Mouse (Mus musculus) limb, embryonic 12.5 days (tissue): ENCODE results near the gene Gm6588. TPM values are rescaled to one million over a fixed set of nuclear protein-coding genes. Genes with fewer than 3 reads are reported as not detected.

Experiments used
- ATAC-seq: fragments of 200-750 bp; cut with Nextera tagmentation; 2 replicates; pipeline ENCODE4 v1.8.0; 2017; ENCODE audit warnings: low read depth, moderate TSS enrichment; ENCODE audit not compliant: insufficient number of reproducible peaks, insufficient read depth, low FRiP score, low TSS enrichment
- H3K27ac ChIP-seq: fragments of 300-500 bp; sonication (generic); 2 replicates; pipeline ENCODE4 v1.5.1; 2016; ENCODE audit warnings: mild to moderate bottlenecking, moderate library complexity
- H3K27me3 ChIP-seq: fragments of 300-500 bp; sonication (generic); 2 replicates; pipeline ENCODE4 v1.6.1; 2016; ENCODE audit warnings: mild to moderate bottlenecking, moderate library complexity
- H3K36me3 ChIP-seq: fragments of 300-500 bp; sonication (generic); 2 replicates; pipeline ENCODE4 v1.6.1; 2016; ENCODE audit warnings: mild to moderate bottlenecking, moderate library complexity
- H3K4me1 ChIP-seq: fragments of 300-500 bp; sonication (generic); replicated peaks from 2 replicates; pipeline ENCODE4 v1.6.1; 2016
- H3K4me2 ChIP-seq: fragments of 300-500 bp; sonication (generic); 2 replicates; pipeline ENCODE4 v1.6.1; 2016; ENCODE audit warnings: mild to moderate bottlenecking, moderate library complexity
- H3K4me3 ChIP-seq: fragments of 300-500 bp; sonication (generic); replicated peaks from 2 replicates; pipeline ENCODE4 v1.5.1; 2016; ENCODE audit warnings: mild to moderate bottlenecking
- H3K9ac ChIP-seq: fragments of 300-500 bp; sonication (generic); replicated peaks from 2 replicates; pipeline ENCODE4 v1.6.1; 2016; ENCODE audit warnings: mild to moderate bottlenecking, moderate library complexity
- H3K9me3 ChIP-seq: fragments of 300-500 bp; sonication (generic); 2 replicates; pipeline ENCODE4 v1.6.1; 2016; ENCODE audit warnings: mild to moderate bottlenecking, moderate library complexity
- WGBS: fragments of 180-500 bp; shearing (Covaris S2); methylation state at CpG from one replicate; pipeline ENCODE4 v1.1.7; 2016; 5-methylcytosine and 5-hydroxymethylcytosine counted together
- polyA plus RNA-seq: library from polyadenylated mRNA; unstranded; fragments of >200 nt; fragmentation: Nextera tagmentation; extraction: Ambion mirVana; gene quantifications from 2 replicates; pipeline ENCODE4 v1.2.1, GENCODE M21; 2016

The Gm6588 gene
- polyA plus RNA-seq, 1 experiment from 2014 or later: not detected

DNA sequence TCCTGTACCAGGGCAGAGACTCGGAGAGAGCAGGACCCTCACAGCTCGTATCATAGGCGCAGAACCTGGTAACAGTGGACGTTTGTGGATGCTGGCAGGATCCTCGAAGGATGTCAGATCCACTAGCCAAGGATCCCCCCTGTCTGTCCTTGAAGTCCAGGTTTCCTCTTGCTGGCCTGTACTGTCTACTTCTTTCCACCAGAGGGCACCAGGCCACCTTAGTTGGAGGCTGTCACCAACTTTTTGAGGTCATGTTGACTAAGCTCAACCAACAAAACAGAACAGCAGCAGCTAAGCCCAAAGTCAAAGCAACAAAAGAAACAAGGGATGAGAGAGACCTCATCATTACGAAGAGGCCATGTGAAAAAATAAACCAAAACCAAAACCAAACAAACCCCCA, 20.9 kb downstream of the Gm6588 start:
- no peak overlapping the region for H3K4me2 ChIP-seq
- no peak overlapping the region for H3K9ac ChIP-seq
- ATAC-seq: no peak
- 77% methylated on average over 6 of the region's 6 CpGs for WGBS
- H3K9me3 ChIP-seq: no peaks in the 10 kb centered on the region; the same call in 1 of the 2 replicates
- H3K4me1 ChIP-seq: peaks cover 10% of the 10 kb centered on the region; the same call in 1 of the 2 replicates
- no peak overlapping the region for H3K27ac ChIP-seq
- 0 out of 2 replicates have a peak, but pooled peaks cover 3% of the 10 kb centered on the region for H3K27me3 ChIP-seq
- no peak overlapping the region for H3K4me3 ChIP-seq
- no peaks in the 10 kb centered on the region for H3K36me3 ChIP-seq

DNA sequence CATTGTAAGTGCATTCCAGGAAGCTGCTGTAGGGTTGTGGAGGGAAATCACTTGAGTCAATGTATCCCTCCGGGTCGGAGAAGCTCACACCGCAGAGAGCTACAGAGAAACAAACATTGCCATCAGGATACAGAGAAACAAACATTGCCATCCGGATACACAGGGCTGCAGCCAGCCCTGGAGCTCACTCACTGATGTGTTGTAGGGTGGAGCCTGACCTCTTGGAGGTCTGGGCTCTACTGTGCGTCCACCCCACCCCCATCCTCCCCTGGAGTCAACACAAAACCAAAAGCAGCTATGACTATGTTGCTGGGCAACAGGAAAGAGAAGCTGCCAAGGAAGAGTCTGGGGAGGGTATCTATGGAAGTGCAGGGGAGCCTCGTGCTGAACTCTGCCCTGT, 24.2 kb downstream of the Gm6588 start:
- Histone ChIP-seq H3K27me3 (peaks cover under 1% of the 10 kb centered on the region; the same call in 1 of the 2 replicates), H3K4me3 (no peak overlapping the region), H3K36me3 (no peaks in the 10 kb centered on the region), H3K9me3 (no peaks in the 10 kb centered on the region; the same call in 1 of the 2 replicates), H3K4me1 (peaks cover 10% of the 10 kb centered on the region; the same call in 1 of the 2 replicates), H3K9ac (no peak overlapping the region), H3K4me2 (no peak overlapping the region), H3K27ac (no peak overlapping the region)
- WGBS: 58% methylated on average over 6 of the region's 6 CpGs
- ATAC-seq: no peak

DNA sequence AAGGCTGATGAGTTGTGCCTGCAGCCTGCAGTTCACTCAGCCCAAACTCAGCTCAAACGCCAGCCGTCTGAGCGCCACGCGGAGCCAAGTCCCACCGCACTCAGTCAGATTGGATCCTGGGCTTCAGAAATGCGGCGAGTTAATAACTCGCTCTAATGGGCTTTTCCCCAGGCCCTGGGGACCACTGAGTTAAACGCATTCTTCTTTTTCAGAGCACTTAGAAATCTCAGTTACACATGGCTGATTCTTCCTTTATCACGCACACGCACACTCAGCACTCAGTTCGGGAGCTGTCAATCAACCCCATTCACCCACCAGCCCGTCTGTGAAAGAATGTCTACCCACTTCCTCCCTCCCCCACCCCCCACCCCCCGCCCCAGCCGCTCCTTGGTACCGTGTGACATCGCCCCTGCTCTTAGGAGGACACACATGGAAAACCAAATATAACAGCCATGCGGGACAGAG, 32.8 kb downstream of the Gm6588 start:
- Histone ChIP-seq H3K4me1 (peaks cover 14% of the 10 kb centered on the region; the same call in 1 of the 2 replicates), H3K27ac (no peak overlapping the region), H3K9ac (no peak overlapping the region), H3K36me3 (no peaks in the 10 kb centered on the region), H3K4me2 (0 out of 2 replicates have a peak overlapping the region, but pooled peaks have one; percentile 15), H3K9me3 (no peaks in the 10 kb centered on the region), H3K27me3 (peaks cover 34% of the 10 kb centered on the region), H3K4me3 (no peak overlapping the region)
- ATAC-seq: no peak
- 40% methylated on average over 19 of the region's 19 CpGs for WGBS

DNA sequence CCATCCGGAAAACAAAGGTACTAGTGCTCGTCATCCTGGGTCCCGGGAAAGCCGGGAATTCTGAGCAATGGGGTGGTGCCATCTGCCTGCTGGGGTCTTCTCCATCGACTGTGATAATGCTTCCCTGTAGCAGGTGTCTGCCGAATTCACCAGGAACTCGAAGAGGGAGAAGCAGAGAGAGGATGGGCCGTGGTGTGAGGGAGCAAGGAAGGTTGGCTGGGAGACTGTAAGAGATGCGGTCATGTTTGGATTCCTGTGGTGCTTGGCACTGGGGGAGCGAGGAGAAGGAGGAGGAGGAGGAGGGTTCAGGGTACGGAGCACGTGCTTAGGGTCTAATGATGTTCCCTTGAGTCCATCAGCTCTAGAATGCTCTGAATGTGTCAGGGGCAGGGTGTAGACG, 33.3 kb downstream of the Gm6588 start:
- 71% methylated on average over 13 of the region's 13 CpGs for WGBS
- Histone ChIP-seq H3K9me3 (no peaks in the 10 kb centered on the region), H3K27ac (no peak overlapping the region), H3K4me2 (no peak overlapping the region), H3K9ac (no peak overlapping the region), H3K27me3 (peaks cover 34% of the 10 kb centered on the region), H3K4me1 (peaks cover 14% of the 10 kb centered on the region; the same call in 1 of the 2 replicates), H3K36me3 (no peaks in the 10 kb centered on the region), H3K4me3 (no peak overlapping the region)
- no peak for ATAC-seq

DNA sequence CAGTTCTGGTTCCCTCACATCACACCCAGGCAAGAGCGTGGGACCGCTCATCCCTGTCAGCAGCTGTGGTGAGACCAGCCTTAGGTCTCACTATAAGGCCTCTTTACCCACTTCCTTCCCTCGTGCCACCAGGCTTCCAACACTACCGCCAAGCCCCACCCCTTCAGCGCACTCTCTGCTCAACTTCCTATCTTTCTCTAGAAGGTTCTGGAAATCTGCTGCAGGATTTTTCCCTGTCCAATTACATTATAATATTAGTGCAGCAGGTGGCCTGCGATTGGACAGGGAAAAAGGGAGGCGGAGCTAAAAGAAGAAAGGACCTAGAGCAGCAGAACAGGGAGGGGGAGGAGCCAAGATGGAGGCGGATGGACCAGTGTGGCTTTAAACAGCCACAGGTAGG, 33.8 kb downstream of the Gm6588 start:
- H3K9ac ChIP-seq: no peak overlapping the region
- no peak overlapping the region for H3K27ac ChIP-seq
- no peak overlapping the region for H3K4me3 ChIP-seq
- WGBS: 80% methylated on average over 8 of the region's 8 CpGs
- H3K27me3 ChIP-seq: peaks cover 34% of the 10 kb centered on the region
- H3K4me2 ChIP-seq: no peak overlapping the region
- H3K36me3 ChIP-seq: no peaks in the 10 kb centered on the region
- no peaks in the 10 kb centered on the region for H3K9me3 ChIP-seq
- no peak for ATAC-seq
- peaks cover 14% of the 10 kb centered on the region; the same call in 1 of the 2 replicates for H3K4me1 ChIP-seq

DNA sequence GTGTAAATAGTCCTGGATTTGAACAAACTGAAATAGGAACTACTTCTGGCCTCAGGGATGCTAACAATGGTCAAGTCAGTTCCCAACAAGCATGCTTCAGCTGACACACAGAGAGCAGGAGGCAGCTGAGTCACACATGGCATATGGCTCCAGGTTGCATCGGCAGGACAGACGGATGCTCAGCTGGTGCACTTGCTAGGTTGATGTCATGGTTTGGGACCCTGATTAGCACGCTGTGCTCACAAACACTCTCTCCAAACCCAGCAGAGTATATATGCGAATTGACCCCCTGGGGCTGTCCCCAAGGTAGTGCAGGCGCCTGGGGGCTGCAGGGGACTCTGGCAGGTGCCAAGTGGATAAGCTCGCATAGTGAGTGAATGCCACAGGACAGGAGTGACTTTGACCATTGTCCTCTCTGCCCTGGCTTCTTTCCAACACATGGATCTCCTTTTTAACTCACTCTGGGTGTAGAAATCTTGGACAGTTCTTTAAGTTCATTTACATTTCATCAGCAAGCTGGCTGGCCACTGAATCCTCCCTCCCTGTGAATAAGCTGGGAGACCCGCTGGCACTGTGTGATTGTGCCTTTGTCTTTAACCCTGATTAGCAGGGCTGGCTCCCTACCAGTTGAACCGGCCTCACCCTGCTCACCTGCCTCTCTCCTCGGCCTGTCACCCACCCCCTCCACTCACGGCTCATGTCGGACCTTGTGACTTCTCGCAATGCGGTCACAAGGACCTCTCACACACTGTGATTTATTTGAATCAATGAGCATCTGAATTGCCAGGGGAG, 35.9 kb downstream of the Gm6588 start:
- WGBS: 19% methylated on average over 13 of the region's 13 CpGs
- Histone ChIP-seq H3K4me1 (peaks cover 14% of the 10 kb centered on the region; the same call in 1 of the 2 replicates), H3K36me3 (no peaks in the 10 kb centered on the region), H3K27ac (no peak overlapping the region), H3K9ac (no peak overlapping the region), H3K27me3 (peaks cover 34% of the 10 kb centered on the region), H3K4me3 (no peak overlapping the region), H3K9me3 (no peaks in the 10 kb centered on the region), H3K4me2 (no peak overlapping the region)
- ATAC-seq: no peak

DNA sequence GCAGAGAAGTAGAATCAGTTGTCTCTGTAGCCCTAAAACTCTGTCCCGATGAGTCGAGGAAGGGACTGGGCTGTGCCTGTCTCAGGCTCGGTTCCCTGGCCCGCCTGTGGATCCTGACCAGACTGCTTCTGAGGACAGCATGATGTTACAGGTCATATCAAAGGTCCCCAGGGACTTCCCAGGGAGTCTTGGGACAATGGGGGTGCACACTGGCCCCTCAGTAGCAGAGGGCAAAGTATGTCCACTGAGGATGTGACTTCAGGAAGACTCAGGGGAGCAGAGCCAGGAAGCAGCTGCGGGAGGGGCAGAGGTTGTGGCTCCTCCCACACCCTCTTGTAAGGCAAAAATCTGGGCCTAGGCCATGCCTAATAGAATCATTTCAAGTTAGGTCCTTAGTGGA, 37.2 kb downstream of the Gm6588 start:
- H3K9ac ChIP-seq: no peak overlapping the region
- H3K9me3 ChIP-seq: no peaks in the 10 kb centered on the region
- H3K27ac ChIP-seq: no peak overlapping the region
- WGBS: 75% methylated on average over 5 of the region's 5 CpGs
- peaks cover 11% of the 10 kb centered on the region; the same call in 1 of the 2 replicates for H3K4me1 ChIP-seq
- ATAC-seq: no peak
- H3K4me3 ChIP-seq: no peak overlapping the region
- peaks cover 34% of the 10 kb centered on the region for H3K27me3 ChIP-seq
- H3K4me2 ChIP-seq: no peak overlapping the region
- no peaks in the 10 kb centered on the region for H3K36me3 ChIP-seq

DNA sequence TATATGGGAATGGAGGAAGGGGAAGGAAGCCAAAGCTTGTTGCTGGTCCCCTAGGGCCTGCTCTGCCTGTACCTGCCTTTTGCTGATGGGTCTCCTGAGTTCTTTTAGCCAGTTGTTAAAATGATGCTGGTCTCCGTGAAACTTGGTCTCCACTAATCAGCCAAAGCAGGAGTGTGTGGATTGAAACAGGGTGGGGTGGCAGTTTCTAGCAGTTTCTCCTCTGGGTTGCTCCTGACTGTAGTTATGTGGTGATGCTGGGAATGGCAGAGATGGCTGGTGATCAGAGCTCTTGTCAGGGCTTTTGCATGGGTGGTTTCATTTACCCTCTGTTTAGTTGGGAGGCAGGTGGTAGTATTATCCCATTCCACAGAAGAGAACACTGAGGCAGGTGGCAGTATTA, 38.3 kb downstream of the Gm6588 start:
- 75% methylated on average over 1 of the region's 1 CpGs for WGBS
- ATAC-seq: no peak

DNA sequence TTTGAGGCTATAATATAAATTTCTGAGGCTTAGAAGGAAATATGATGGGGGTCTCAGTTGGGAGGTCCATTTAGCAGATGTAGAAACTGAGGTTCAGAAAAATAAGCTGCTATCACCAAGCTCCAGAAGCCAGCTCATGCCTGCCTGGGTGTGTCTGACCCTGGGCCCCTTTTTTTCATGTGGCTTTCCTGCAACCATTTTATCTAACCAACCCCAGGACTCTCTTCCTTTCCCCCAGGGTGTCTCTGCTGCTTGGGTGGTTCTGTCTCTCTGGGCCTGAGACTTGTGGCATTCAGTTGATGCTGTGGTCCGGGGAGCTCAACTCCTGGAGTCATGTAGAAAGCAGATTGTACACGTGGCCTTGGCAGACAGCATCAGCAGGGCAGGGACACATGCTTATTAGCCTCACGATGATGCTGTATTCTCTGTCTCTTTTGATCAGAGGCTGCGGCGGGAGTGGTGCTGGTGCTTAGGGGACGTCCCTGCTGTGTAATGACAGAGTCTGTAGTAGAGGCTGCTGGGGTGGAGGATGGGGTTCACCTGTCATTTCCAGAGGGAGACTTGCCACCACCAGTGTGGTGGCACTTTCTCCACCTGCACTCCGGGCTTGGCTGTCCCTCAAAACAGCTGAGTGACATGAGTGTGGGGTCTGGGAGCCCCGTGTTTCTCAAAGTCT, 39.0 kb downstream of the Gm6588 start:
- Histone ChIP-seq H3K27ac (no peak overlapping the region), H3K9me3 (no peaks in the 10 kb centered on the region), H3K4me3 (no peak overlapping the region), H3K4me2 (no peak overlapping the region), H3K36me3 (no peaks in the 10 kb centered on the region), H3K9ac (no peak overlapping the region), H3K4me1 (no peaks in the 10 kb centered on the region), H3K27me3 (peaks cover 23% of the 10 kb centered on the region)
- 70% methylated on average over 8 of the region's 8 CpGs for WGBS
- ATAC-seq: no peak

More for the DNA sequence above, 38.3 kb downstream of the Gm6588 start:
- H3K4me2 ChIP-seq: no peak overlapping the region
- no peak overlapping the region for H3K4me3 ChIP-seq
- no peaks in the 10 kb centered on the region for H3K9me3 ChIP-seq
- no peaks in the 10 kb centered on the region for H3K36me3 ChIP-seq
- 0 out of 2 replicates have a peak, but pooled peaks cover 1% of the 10 kb centered on the region for H3K4me1 ChIP-seq
- H3K27ac ChIP-seq: no peak overlapping the region
- peaks cover 26% of the 10 kb centered on the region for H3K27me3 ChIP-seq
- no peak overlapping the region for H3K9ac ChIP-seq

DNA sequence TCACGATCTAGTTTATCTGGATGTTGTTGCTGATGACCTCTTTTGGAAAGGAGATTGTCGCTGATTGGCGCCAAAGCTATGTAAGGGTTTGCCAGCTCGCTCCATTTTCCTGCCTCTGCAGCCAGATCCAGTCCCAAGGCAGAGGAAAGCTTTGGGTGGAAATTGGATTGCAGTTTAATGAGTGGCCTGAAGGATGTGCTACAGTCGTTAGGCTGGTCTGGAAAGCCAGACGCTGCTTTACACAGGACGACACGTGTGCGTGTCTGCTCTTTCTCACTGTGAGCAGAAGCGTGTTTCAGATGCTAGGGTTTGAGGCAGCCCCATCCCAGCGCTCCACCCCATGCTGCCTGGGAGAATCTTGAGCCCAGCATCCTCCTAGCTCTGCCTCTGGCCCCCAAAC, 42.3 kb downstream of the Gm6588 start:
- H3K4me1 ChIP-seq: no peaks in the 10 kb centered on the region
- peaks cover 4% of the 10 kb centered on the region; the same call in 1 of the 2 replicates for H3K27me3 ChIP-seq
- 44% methylated on average over 11 of the region's 11 CpGs for WGBS
- ATAC-seq: no peak
- H3K9ac ChIP-seq: no peak overlapping the region
- H3K4me3 ChIP-seq: no peak overlapping the region
- H3K4me2 ChIP-seq: no peak overlapping the region
- H3K27ac ChIP-seq: no peak overlapping the region
- no peaks in the 10 kb centered on the region for H3K36me3 ChIP-seq
- no peaks in the 10 kb centered on the region for H3K9me3 ChIP-seq

DNA sequence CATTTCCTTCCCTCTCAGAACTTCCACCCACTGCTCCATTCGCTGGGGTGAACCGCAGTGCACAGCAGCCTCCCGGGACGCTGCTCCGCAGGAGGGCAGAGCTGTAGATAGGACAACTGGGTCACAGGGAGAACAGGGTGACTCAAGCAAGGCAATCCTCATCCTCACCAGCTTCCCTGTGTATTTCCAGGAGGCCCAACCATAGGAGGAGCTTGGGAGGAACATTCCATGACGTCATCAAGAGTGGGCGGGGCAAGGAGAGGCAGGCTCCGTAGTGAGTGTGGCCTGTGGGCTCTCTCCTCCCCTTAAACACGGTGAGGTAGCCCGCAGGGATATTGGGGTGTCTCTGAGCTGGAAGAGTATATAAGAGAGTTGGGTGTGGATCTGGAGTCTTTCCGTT, 44.3 kb downstream of the Gm6588 start:
- no peak overlapping the region for H3K27ac ChIP-seq
- no peak overlapping the region for H3K9ac ChIP-seq
- no peaks in the 10 kb centered on the region for H3K36me3 ChIP-seq
- no peaks in the 10 kb centered on the region for H3K27me3 ChIP-seq
- no peaks in the 10 kb centered on the region for H3K4me1 ChIP-seq
- no peaks in the 10 kb centered on the region for H3K9me3 ChIP-seq
- no peak overlapping the region for H3K4me3 ChIP-seq
- ATAC-seq: no peak
- WGBS: 36% methylated on average over 11 of the region's 11 CpGs
- no peak overlapping the region for H3K4me2 ChIP-seq
